Mouse (Mus musculus): ENCODE measurements around the gene Ptrh2.

GRCm38 (mm10) chr11:86725607-86726006 is 41.8 kb downstream of the Ptrh2 start:
- TF ChIP-seq EP300 (IDR thresholded peaks at IDR 0.05; ENCODE audit: insufficient read depth, low read depth, low read length) (no peak), CTCF (IDR thresholded peaks at IDR 0.05) (no peak)

Data from heart, adult 2 months (tissue).